Mouse (Mus musculus) small intestine, adult 2 months (tissue): Measurements from ENCODE around the gene Sun3.

Experiments used
- CTCF ChIP-seq: fragments of 200-500 bp; IDR thresholded peaks from 2 replicates; pipeline ENCODE4 v1.5.1; 2012; ENCODE audit warnings: low read depth, mild to moderate bottlenecking, control low read depth, inconsistent platforms, low read length, moderate library complexity, mixed read lengths; ENCODE audit not compliant: insufficient replicate concordance, insufficient read length; ENCODE audit errors: extremely low read depth
- POLR2A ChIP-seq: fragments of 200-500 bp; IDR thresholded peaks from 2 replicates; pipeline ENCODE4 v1.6.1; 2012; ENCODE audit warnings: low read depth, mild to moderate bottlenecking, control low read depth, inconsistent platforms, low read length, moderate library complexity

DNA sequence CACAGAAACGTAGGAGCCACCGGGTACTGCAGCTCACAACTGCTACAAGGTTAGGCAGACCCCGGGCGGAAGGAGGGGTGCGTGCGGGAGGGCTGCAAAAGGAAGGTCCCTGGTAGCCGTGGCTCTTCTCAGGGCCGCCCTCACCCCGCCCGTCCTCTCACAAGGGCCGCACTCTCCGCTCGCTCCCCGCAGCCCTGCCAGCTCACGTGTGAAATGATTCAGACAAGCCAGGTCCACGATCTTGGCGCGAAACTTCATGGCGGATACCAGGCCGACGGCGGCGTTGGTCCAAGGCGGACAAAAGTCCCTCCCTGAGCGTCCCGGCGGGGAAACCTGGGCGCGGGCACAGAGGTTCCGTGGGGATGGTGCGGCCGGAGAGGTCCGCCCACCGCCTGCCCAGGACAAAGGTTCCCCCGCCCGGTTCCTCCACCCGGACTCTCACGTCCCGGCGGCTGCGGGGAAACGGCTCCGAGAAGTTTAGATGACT, 37.9 kb downstream of the Sun3 start, which contains the start of gene Hus1:
- 0 out of 2 replicates have a peak, but pooled peaks have one; percentile 21 for TF ChIP-seq POLR2A
- no peak for TF ChIP-seq CTCF
